Mouse (Mus musculus): ENCODE data around the gene Diras2.
A peak's percentile ranks its signal among the peaks of the same experiment; 100 is the strongest.

Gene Diras2

GRCm38 (mm10) chr13:52531121-52531520 lies at the start of gene Diras2:
Diras2 (minus strand) TSS chr13:52531279.
- DNase-seq: peak in 1 of 2 experiments; percentile 56

DNA sequence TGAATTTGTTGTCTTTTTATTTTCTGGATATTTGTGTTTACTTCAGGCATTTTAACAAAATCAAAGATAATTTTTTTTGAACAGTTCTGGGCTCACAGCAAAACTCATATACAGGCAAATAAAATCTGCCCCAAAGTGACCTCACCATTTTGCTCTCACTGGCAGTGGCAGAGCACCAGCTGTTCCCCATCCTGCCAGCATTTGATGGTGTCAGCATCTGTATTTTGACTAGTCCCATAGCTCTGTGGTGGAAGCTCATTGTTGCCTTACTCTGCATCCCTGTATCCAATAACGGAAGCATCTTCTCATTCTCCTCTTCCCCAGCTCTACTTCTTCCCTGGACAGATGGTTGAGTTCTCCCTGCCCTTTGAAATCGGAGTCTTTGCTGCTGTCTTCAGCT lies 47.7 kb upstream of the Diras2 start:
- DNase-seq: no peak

- DNase-seq: no peak
Measured at GRCm38 (mm10) chr13:52577939-52578338, 46.9 kb upstream of the Diras2 start.

DNA sequence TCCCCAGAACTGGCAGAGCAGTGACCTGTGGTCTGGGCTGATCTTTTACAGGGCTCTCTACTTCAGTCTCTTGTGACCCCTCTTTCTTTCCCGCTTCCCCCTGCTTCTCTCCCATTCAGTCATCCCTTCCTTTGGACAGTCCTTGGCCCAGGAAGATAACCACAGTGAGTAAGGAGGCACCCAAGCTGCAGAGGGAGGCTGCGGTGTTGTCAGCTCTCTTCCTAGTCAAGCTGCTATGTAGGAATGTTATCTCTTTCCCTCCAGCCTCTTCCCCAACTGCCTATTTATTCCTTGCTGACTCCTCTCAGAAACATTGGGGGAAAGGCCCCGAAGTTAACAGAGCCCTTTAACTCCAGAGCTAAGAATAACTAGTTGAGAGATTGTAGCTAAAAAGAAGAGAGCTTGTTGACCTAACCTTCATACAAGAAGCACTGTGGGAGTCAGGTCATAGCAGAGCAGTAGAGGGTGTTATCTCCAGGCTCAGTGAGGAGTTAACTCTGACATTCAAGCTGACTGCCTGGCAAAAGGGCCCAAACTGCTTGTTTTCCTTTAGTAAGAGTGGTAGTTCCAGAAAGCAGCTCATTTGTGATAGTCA lies 46.3 kb upstream of the Diras2 start:
- no peak for DNase-seq

DNA sequence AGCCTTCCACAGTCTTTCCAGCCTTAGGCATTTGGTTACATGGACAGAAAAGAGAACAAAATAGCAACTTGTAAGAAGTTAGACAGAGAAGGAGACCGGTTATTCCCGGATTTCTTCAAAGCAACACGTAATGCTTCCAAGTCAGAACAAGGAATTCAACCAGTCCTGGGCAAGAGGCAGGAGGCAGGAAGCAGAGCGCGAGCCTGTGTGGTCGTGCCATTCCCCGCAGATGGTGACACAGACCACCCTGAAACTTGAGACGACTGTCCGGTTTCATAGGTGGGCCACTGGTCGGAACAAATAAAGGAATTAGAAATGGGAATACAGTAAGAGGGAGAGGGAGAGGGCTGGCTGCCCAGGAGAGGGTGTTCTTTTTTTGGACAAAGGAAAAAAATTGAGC lies 45.8 kb upstream of the Diras2 start:
- no peak for DNase-seq

DNA sequence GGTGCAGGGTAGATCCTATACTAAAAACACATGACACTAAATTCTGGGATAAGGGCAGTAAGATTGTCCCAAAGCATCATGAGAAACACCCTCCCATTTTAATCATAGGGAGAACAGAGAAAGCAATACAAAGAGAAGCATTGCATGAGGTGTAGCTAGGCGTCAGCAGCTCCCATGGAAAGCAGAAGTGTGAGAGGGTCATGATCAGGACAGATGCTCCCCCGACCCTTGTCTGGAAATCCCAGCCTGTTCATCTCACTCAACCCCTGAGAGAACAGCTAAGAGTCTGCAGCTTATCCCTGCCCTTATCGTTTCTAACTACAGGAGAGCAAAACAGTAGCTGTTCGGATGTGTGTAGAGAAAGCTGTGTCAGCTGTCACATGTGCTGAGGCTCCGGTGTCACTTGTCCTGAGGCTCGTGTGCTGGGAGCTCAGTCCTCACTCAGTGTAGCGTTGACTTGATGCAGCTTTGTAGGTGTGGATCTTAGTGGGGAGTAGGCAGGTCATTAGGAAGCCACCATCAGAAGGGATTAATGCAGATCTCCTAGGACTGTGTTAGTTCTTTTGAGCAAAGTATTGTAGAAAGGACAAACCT lies 45.0 kb upstream of the Diras2 start:
- DNase-seq: no peak

- DNase-seq: no peak
Measured at GRCm38 (mm10) chr13:52575483-52575882, 44.4 kb upstream of the Diras2 start.

- no peak for DNase-seq
Measured at GRCm38 (mm10) chr13:52574311-52574710, 43.2 kb upstream of the Diras2 start.

DNA sequence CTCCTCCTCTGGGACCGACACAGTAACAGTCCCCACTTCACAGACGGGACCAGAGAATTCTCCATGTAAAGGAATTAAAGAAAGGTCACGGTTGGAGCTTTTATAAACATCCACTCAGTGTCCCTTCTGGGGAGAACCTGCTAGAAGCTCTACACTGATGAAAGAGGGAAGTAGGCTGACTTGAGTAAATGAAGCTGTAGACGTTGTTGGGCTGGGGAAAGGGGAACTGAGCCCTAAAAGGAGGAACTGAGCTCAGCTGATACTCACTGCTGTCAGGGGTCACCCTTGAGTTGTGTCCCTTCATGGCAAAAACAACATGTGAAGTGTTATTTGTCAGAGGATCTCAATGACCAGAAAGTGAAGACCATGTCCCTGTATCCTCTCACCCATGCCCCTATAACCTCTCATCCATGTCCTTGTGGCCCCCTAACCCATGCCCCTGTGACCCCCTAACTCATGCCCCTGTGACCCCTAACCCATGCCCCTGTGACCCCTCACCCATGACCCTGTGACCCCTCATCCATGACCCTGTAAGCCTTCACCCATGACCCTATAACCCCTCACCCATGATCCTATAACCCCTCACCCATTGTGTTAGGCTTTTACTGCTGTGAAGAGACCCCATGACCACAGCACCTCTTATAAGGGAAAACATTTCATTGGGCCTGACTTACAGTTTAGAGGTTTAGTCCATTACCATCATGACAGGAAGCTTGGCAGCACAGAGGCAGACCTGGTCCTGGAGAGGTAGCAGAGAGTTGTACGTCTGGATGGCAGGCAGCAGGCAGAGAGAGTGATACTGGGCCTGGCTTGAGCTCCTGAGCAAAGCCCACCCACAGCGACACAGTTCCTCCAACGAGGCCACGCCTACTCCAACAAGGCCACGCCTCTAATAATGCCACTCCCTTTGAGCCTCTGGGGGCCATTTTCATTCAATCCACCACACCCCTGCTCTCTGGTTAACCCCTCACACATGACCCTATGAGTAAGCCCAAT lies 41.7 kb upstream of the Diras2 start:
- no peak for DNase-seq

DNA sequence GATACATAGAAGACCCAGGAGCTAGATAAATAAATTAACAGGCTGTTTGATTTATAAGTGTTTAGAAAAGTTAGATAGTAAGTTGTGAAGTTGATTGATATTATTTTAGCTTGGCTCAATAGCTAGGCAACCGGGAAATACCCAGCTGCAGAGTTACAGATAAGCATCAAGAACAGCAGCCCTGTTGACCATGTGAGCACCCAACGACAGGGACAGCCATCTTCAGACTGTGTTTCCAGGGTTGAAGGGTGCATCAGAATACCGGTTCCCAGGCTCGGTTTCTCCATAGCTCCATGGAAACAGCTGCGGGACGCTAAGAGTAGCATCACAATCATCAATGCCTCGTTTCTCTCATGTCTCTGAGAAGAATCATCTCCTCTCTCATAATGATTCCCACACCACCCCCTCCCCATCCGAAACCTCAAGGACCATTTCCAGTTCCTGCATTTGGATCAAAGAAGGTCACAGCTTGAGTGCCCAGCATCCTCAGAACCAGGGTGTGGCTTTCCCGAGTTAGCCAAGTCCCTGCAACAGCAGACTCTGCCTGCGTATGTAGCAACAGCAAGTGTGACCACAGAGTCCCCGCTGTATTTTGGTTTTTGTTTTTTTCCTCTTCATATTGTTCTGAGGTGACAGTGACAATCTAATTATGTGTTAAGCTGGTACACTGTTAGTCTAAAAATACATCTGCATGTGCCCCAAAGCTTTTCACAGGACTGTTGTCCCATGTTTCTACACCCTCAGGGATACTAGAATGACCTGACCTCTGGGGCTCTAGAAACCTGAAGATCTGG lies 40.7 kb upstream of the Diras2 start:
- no peak for DNase-seq

DNA sequence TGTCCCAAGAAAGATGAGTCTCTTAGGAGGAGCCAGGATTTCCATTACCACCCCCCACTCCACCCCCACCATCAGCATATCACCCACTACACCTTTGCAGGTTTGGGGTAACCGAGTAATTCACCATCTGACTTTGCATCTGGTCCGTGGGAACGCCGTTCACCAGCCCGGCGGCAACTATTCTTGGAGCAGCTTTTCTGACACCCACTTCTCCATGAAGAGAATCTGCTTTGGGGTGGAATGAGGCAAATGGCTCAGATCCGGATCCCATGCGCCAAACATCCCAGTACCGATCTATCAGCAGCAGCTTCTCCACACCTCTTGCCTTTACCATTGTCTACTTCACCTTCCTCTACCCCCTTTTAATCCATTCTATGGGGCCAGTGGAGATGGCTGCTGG lies 39.2 kb upstream of the Diras2 start:
- DNase-seq: no peak

GRCm38 (mm10) chr13:52569194-52569769 lies 38.2 kb upstream of the Diras2 start:
- DNase-seq: no peak

DNA sequence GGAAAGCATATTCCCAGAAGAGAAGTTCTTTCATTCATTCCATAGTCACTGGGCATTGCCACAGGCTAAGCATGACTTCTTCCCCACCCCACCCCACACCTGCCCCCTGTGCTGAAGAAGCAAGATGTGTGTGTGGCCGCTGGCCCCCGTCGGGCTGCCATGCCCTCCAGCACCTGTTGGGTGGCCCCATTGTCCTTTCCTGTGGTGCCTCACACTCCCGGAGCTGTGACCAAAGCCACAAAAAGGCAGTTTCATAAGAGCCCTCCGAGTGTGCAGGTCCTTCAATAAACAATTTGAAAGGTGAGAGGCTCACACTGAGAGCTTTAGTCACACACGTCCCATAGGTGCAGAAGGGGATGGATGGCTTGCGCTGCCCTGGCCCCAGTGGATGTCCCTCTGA lies 35.7 kb upstream of the Diras2 start:
- no peak for DNase-seq

GRCm38 (mm10) chr13:52566188-52566760 lies 35.2 kb upstream of the Diras2 start:
- no peak for DNase-seq

GRCm38 (mm10) chr13:52565103-52565739 lies 34.1 kb upstream of the Diras2 start:
- peak; percentile 35 to 54 for DNase-seq

DNA sequence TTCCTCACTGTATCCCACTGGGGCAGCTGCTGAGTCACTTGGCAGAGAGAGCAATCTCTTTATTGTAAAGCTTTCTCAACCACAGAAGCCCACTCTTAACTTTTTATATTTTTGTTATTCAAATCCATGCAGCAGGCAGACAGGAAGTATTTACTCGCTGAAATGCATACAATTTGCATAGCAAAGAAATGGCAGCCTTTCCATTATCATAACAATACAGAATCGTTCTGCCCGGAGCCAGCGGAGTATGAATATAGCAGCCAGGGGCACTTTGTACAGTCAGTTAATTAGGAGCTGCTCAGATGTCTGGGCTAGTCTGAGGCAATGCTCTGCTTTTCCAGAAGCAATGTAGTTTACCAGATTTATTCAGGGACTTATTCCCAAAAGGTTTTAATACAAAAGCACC lies 31.1 kb upstream of the Diras2 start:
- DNase-seq: no peak

- DNase-seq: no peak
Measured at GRCm38 (mm10) chr13:52561367-52562165, 30.5 kb upstream of the Diras2 start.

DNA sequence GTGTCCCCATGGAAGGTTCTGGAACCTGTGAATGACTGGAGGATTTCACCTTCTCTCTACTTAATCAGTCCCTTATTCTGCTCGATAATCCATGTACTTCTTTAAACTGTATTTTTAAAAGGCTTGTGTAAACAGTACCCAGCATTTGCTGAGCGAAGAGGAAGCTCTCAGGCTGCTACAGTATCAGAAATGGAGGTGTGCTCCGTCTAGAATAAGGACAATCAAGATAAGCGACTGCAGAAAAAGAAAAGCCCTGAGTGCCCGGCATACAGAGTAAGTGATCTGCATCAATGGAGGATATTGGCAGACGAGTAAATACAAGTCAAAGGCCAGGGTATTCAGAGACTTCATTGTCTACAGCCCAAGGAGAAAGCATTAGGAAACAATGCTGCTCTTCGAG lies 26.3 kb upstream of the Diras2 start:
- DNase-seq: no peak

GRCm38 (mm10) chr13:52554722-52555121 lies 23.6 kb upstream of the Diras2 start:
- no peak for DNase-seq

DNA sequence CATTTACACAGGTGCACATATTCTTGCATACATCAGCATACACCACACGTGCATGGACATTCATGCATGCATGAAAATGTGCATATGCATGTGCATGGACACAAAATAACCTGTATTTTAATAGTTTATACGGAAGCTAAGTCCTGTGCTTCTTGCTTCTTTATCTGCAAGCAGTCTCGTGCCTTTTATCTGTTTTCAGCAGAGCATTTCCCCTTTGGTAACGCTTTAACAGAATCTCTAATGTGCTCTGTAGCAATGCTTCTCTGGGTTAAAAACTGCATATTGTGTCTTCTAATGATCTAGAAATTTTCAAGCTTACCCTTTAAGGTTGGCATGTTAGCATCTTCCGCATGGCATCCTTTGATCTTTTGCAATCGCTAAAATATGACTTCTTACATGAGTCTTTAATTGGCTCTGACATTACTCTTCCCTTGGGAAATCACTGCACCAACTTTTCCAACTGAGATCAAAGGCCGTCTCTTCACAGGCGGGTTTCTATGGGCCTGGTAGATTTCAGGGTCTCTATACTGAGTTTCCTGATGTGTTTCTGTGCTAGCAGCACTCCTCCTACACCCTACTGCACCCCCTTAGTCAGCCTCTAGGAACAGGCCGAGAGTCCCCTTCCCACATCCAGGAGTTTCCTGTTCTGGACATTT lies 21.9 kb upstream of the Diras2 start:
- DNase-seq: no peak
